8 mouse cellular contexts compared by ENCODE assay signal in genomic region chr16:79168193-79168592, GRCm38 (mm10).
DNase-seq lines count a peak whose midpoint lies in the region.

No protein-coding gene starts in this region.

- DNase-seq in gastrocnemius, adult 18-20 months (ENCODE audit: low spot score) = peak; percentile 2
- no peak for DNase-seq in gastrocnemius, postnatal 25 days
- DNase-seq in MN1 (ENCODE audit: low spot score) = peak; percentile 26
- peak; percentile 50 for DNase-seq in cerebellum, adult 8-10 months
- DNase-seq in frontal cortex, postnatal 10 days (ENCODE audit: low spot score in 2 of 2) = peak; percentile 32 to 75
- peak; percentile 54 to 84 for DNase-seq in layer of hippocampus, adult 18-20 months (ENCODE audit: low spot score in 2 of 2)
- DNase-seq in lung, postnatal 36 days = peak; percentile 38
- DNase-seq in telencephalon, adult 2 months (ENCODE audit: low read depth, low spot score) = peak; percentile 58
